Mouse (Mus musculus): ENCODE results near the gene Gprc5d. TPM values are rescaled to one million over a fixed set of nuclear protein-coding genes. Genes with fewer than 3 reads are reported as not detected.

Gprc5d gene
- polyA plus RNA-seq (2011; ENCODE audit: insufficient read depth, insufficient read length, low read depth, missing spikeins): not detected in 2 replicates

DNA sequence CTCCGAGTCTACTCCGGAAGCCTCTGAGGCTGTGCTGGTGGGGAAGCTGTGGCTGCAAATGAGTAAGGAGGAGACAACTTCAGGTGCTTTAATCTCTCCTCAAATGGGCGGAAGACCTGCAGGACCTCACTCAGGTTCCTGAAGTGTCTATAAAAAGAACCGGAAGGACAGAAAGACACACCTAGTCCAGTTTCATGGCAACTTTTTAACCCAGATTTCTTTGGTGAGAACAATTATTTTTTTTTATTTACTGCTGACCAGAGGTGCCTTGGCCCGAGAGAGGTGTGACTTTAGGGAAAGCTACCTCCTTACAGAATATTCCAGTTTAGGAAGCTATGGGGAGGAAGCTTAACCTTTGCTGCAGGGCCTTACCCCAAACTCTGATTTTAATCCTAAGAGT is at the start of gene Gprc5d:
TSS of gene Gprc5d (minus strand) at position 101 of the 400 bp plus-strand sequence.
- no peak within 1 kb of the TSS for H3K9ac ChIP-seq (ENCODE audit: low read depth, poor library complexity, severe bottlenecking)
- no peak for TF ChIP-seq POLR2A (IDR thresholded peaks at IDR 0.05; ENCODE audit: insufficient read depth, low read length)
- no peak for TF ChIP-seq EP300 (IDR thresholded peaks at IDR 0.05; ENCODE audit: insufficient read depth, low read depth, low read length)
- no peak for TF ChIP-seq CTCF (IDR thresholded peaks at IDR 0.05; ENCODE audit: low read depth, low read length)
- no peaks in the 10 kb centered on the region; the same call in 1 of the 2 replicates for H3K27me3 ChIP-seq (ENCODE audit: control insufficient read depth, insufficient read depth, low read length, poor library complexity, severe bottlenecking)
- H3K27ac ChIP-seq (ENCODE audit: insufficient read depth, low read length): no peak within 1 kb of the TSS
- H3K9me3 ChIP-seq (replicated peaks; ENCODE audit: control insufficient read depth, insufficient read depth, low read length, poor library complexity, severe bottlenecking): peaks cover 5% of the 10 kb centered on the region; the same call in 1 of the 2 replicates
- no peaks in the 10 kb centered on the region for H3K36me3 ChIP-seq (ENCODE audit: control insufficient read depth, insufficient read depth, low read length, poor library complexity, severe bottlenecking)
- H3K4me3 ChIP-seq (ENCODE audit: low read depth, low read length): no peak within 1 kb of the TSS
- H3K4me1 ChIP-seq (ENCODE audit: control insufficient read depth, insufficient read depth, low read length): no peaks in the 10 kb centered on the region

GRCm38 (mm10) chr6:135166712-135167111 is 48.6 kb upstream of the Gprc5d start:
- Histone ChIP-seq H3K36me3 (ENCODE audit: control insufficient read depth, insufficient read depth, low read length, poor library complexity, severe bottlenecking) (no peaks in the 10 kb centered on the region), H3K4me1 (ENCODE audit: control insufficient read depth, insufficient read depth, low read length) (no peaks in the 10 kb centered on the region), H3K27ac (ENCODE audit: insufficient read depth, low read length) (no peak overlapping the region), H3K9ac (ENCODE audit: low read depth, poor library complexity, severe bottlenecking) (no peak overlapping the region), H3K9me3 (replicated peaks; ENCODE audit: control insufficient read depth, insufficient read depth, low read length, poor library complexity, severe bottlenecking) (no peaks in the 10 kb centered on the region), H3K27me3 (ENCODE audit: control insufficient read depth, insufficient read depth, low read length, poor library complexity, severe bottlenecking) (no peaks in the 10 kb centered on the region), H3K4me3 (ENCODE audit: low read depth, low read length) (no peak overlapping the region)
- TF ChIP-seq CTCF (IDR thresholded peaks at IDR 0.05; ENCODE audit: low read depth, low read length): no peak
- TF ChIP-seq POLR2A (IDR thresholded peaks at IDR 0.05; ENCODE audit: insufficient read depth, low read length): no peak
- TF ChIP-seq EP300 (IDR thresholded peaks at IDR 0.05; ENCODE audit: insufficient read depth, low read depth, low read length): no peak

- TF ChIP-seq POLR2A (IDR thresholded peaks at IDR 0.05; ENCODE audit: insufficient read depth, low read length) (no peak), EP300 (IDR thresholded peaks at IDR 0.05; ENCODE audit: insufficient read depth, low read depth, low read length) (no peak), CTCF (IDR thresholded peaks at IDR 0.05; ENCODE audit: low read depth, low read length) (no peak)
- H3K9ac ChIP-seq (ENCODE audit: low read depth, poor library complexity, severe bottlenecking): no peak overlapping the region
These were observed 48.2 kb upstream of the Gprc5d start for GRCm38 (mm10) chr6:135166262-135166661.

GRCm38 (mm10) chr6:135165706-135166105 is 47.6 kb upstream of the Gprc5d start:
- Histone ChIP-seq H3K36me3 (ENCODE audit: control insufficient read depth, insufficient read depth, low read length, poor library complexity, severe bottlenecking) (no peaks in the 10 kb centered on the region), H3K9me3 (replicated peaks; ENCODE audit: control insufficient read depth, insufficient read depth, low read length, poor library complexity, severe bottlenecking) (no peaks in the 10 kb centered on the region), H3K4me3 (ENCODE audit: low read depth, low read length) (no peak overlapping the region), H3K4me1 (ENCODE audit: control insufficient read depth, insufficient read depth, low read length) (no peaks in the 10 kb centered on the region), H3K9ac (ENCODE audit: low read depth, poor library complexity, severe bottlenecking) (no peak overlapping the region), H3K27me3 (ENCODE audit: control insufficient read depth, insufficient read depth, low read length, poor library complexity, severe bottlenecking) (no peaks in the 10 kb centered on the region), H3K27ac (ENCODE audit: insufficient read depth, low read length) (no peak overlapping the region)
- TF ChIP-seq POLR2A (IDR thresholded peaks at IDR 0.05; ENCODE audit: insufficient read depth, low read length): no peak
- no peak for TF ChIP-seq EP300 (IDR thresholded peaks at IDR 0.05; ENCODE audit: insufficient read depth, low read depth, low read length)
- no peak for TF ChIP-seq CTCF (IDR thresholded peaks at IDR 0.05; ENCODE audit: low read depth, low read length)

More at GRCm38 (mm10) chr6:135166262-135166661, 48.2 kb upstream of the Gprc5d start:
- no peaks in the 10 kb centered on the region for H3K36me3 ChIP-seq (ENCODE audit: control insufficient read depth, insufficient read depth, low read length, poor library complexity, severe bottlenecking)
- no peaks in the 10 kb centered on the region for H3K9me3 ChIP-seq (replicated peaks; ENCODE audit: control insufficient read depth, insufficient read depth, low read length, poor library complexity, severe bottlenecking)
- no peaks in the 10 kb centered on the region for H3K27me3 ChIP-seq (ENCODE audit: control insufficient read depth, insufficient read depth, low read length, poor library complexity, severe bottlenecking)
- no peak overlapping the region for H3K27ac ChIP-seq (ENCODE audit: insufficient read depth, low read length)
- H3K4me3 ChIP-seq (ENCODE audit: low read depth, low read length): no peak overlapping the region
- no peaks in the 10 kb centered on the region for H3K4me1 ChIP-seq (ENCODE audit: control insufficient read depth, insufficient read depth, low read length)

GRCm38 (mm10) chr6:135165191-135165590 is 47.1 kb upstream of the Gprc5d start:
- H3K9me3 ChIP-seq (replicated peaks; ENCODE audit: control insufficient read depth, insufficient read depth, low read length, poor library complexity, severe bottlenecking): no peaks in the 10 kb centered on the region
- H3K4me3 ChIP-seq (ENCODE audit: low read depth, low read length): no peak overlapping the region
- no peaks in the 10 kb centered on the region for H3K27me3 ChIP-seq (ENCODE audit: control insufficient read depth, insufficient read depth, low read length, poor library complexity, severe bottlenecking)
- TF ChIP-seq EP300 (IDR thresholded peaks at IDR 0.05; ENCODE audit: insufficient read depth, low read depth, low read length): no peak
- TF ChIP-seq CTCF (IDR thresholded peaks at IDR 0.05; ENCODE audit: low read depth, low read length): no peak
- no peak for TF ChIP-seq POLR2A (IDR thresholded peaks at IDR 0.05; ENCODE audit: insufficient read depth, low read length)
- H3K27ac ChIP-seq (ENCODE audit: insufficient read depth, low read length): no peak overlapping the region
- H3K36me3 ChIP-seq (ENCODE audit: control insufficient read depth, insufficient read depth, low read length, poor library complexity, severe bottlenecking): no peaks in the 10 kb centered on the region
- H3K4me1 ChIP-seq (ENCODE audit: control insufficient read depth, insufficient read depth, low read length): no peaks in the 10 kb centered on the region
- no peak overlapping the region for H3K9ac ChIP-seq (ENCODE audit: low read depth, poor library complexity, severe bottlenecking)

DNA sequence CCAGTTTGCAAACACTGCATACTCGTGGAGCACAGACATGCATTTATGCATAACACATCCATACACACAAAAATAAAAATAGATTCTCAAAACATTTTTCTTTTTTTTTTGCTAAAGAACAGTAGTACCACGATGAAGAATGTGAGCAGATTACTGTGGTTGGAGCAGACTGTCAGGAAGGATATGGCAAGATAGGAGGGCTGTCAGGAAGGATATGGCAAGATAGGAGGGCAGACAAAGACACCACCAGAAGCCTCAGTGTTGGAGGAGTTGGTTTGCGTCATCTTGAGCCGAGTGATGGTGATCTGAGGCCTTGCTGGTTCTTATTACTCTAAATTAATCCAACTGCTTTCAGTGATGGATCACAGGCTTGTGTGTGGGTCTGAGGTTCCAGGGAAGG is 44.8 kb upstream of the Gprc5d start:
- Histone ChIP-seq H3K36me3 (ENCODE audit: control insufficient read depth, insufficient read depth, low read length, poor library complexity, severe bottlenecking) (no peaks in the 10 kb centered on the region), H3K4me3 (ENCODE audit: low read depth, low read length) (no peak overlapping the region), H3K9me3 (replicated peaks; ENCODE audit: control insufficient read depth, insufficient read depth, low read length, poor library complexity, severe bottlenecking) (no peaks in the 10 kb centered on the region), H3K27ac (ENCODE audit: insufficient read depth, low read length) (no peak overlapping the region), H3K4me1 (ENCODE audit: control insufficient read depth, insufficient read depth, low read length) (no peaks in the 10 kb centered on the region), H3K9ac (ENCODE audit: low read depth, poor library complexity, severe bottlenecking) (no peak overlapping the region), H3K27me3 (ENCODE audit: control insufficient read depth, insufficient read depth, low read length, poor library complexity, severe bottlenecking) (no peaks in the 10 kb centered on the region)
- no peak for TF ChIP-seq POLR2A (IDR thresholded peaks at IDR 0.05; ENCODE audit: insufficient read depth, low read length)
- no peak for TF ChIP-seq EP300 (IDR thresholded peaks at IDR 0.05; ENCODE audit: insufficient read depth, low read depth, low read length)
